Mouse (Mus musculus): ENCODE data around the gene Fam155a. TPM values are rescaled to one million over a fixed set of nuclear protein-coding genes. Genes with fewer than 3 reads are reported as not detected.

Fam155a gene
- polyA plus RNA-seq, 1 experiment from 2014 or later, result 30.3 TPM

- Histone ChIP-seq H3K9me3 (ENCODE audit: control insufficient read depth, low read length) (no peaks in the 10 kb centered on the region), H3K36me3 (ENCODE audit: control insufficient read depth, insufficient read depth, low read length) (no peaks in the 10 kb centered on the region), H3K27me3 (replicated peaks; ENCODE audit: control insufficient read depth, insufficient read depth, low read length) (no peaks in the 10 kb centered on the region), H3K27ac (ENCODE audit: low read depth, low read length) (no peak overlapping the region), H3K4me2 (ENCODE audit: low read length) (no peak overlapping the region), H3K4me1 (ENCODE audit: control insufficient read depth, insufficient read depth, low read depth, low read length) (no peaks in the 10 kb centered on the region), H3K4me3 (ENCODE audit: low read length) (no peak overlapping the region), H3K9ac (ENCODE audit: low read depth, low read length) (no peak overlapping the region)
- 56% methylated on average over 7 of the region's 7 CpGs for WGBS
- ATAC-seq, result peak; percentile 14; the same call in 1 of the 2 replicates
Observed at GRCm38 (mm10) chr8:9182461-9182860, 588.5 kb downstream of the Fam155a start.

- ATAC-seq, result no peak
- Histone ChIP-seq H3K27me3 (replicated peaks; ENCODE audit: control insufficient read depth, insufficient read depth, low read length) (no peaks in the 10 kb centered on the region), H3K4me2 (ENCODE audit: low read length) (no peak overlapping the region), H3K4me3 (ENCODE audit: low read length) (no peak overlapping the region), H3K4me1 (ENCODE audit: control insufficient read depth, insufficient read depth, low read depth, low read length) (no peaks in the 10 kb centered on the region), H3K9me3 (ENCODE audit: control insufficient read depth, low read length) (no peaks in the 10 kb centered on the region), H3K36me3 (ENCODE audit: control insufficient read depth, insufficient read depth, low read length) (no peaks in the 10 kb centered on the region), H3K27ac (ENCODE audit: low read depth, low read length) (no peak overlapping the region), H3K9ac (ENCODE audit: low read depth, low read length) (no peak overlapping the region)
- 80% methylated on average over 17 of the region's 17 CpGs for WGBS
Observed at GRCm38 (mm10) chr8:9180686-9181315, 590.2 kb downstream of the Fam155a start.

- Histone ChIP-seq H3K36me3 (ENCODE audit: control insufficient read depth, insufficient read depth, low read length) (no peaks in the 10 kb centered on the region), H3K4me3 (ENCODE audit: low read length) (no peak overlapping the region), H3K4me1 (ENCODE audit: control insufficient read depth, insufficient read depth, low read depth, low read length) (0 out of 2 replicates have a peak, but pooled peaks cover 2% of the 10 kb centered on the region), H3K27me3 (replicated peaks; ENCODE audit: control insufficient read depth, insufficient read depth, low read length) (no peaks in the 10 kb centered on the region), H3K27ac (ENCODE audit: low read depth, low read length) (no peak overlapping the region), H3K4me2 (ENCODE audit: low read length) (no peak overlapping the region), H3K9me3 (ENCODE audit: control insufficient read depth, low read length) (no peaks in the 10 kb centered on the region), H3K9ac (ENCODE audit: low read depth, low read length) (no peak overlapping the region)
- WGBS, result 41% methylated on average over 7 of the region's 7 CpGs
- no peak for ATAC-seq
Observed at GRCm38 (mm10) chr8:9176974-9177373, 594.0 kb downstream of the Fam155a start.

- Histone ChIP-seq H3K4me3 (ENCODE audit: low read length) (no peak overlapping the region), H3K27ac (ENCODE audit: low read depth, low read length) (no peak overlapping the region), H3K4me2 (ENCODE audit: low read length) (no peak overlapping the region), H3K9me3 (ENCODE audit: control insufficient read depth, low read length) (no peaks in the 10 kb centered on the region), H3K27me3 (replicated peaks; ENCODE audit: control insufficient read depth, insufficient read depth, low read length) (no peaks in the 10 kb centered on the region), H3K4me1 (ENCODE audit: control insufficient read depth, insufficient read depth, low read depth, low read length) (0 out of 2 replicates have a peak, but pooled peaks cover 2% of the 10 kb centered on the region), H3K9ac (ENCODE audit: low read depth, low read length) (no peak overlapping the region), H3K36me3 (ENCODE audit: control insufficient read depth, insufficient read depth, low read length) (no peaks in the 10 kb centered on the region)
- WGBS, result 20% methylated on average over 9 of the region's 9 CpGs
- ATAC-seq, result peak; percentile 9; the same call in 1 of the 2 replicates
Observed at GRCm38 (mm10) chr8:9174865-9175565, 595.9 kb downstream of the Fam155a start.

GRCm38 (mm10) chr8:9171848-9172247 lies 599.1 kb downstream of the Fam155a start:
- 81% methylated on average over 5 of the region's 5 CpGs for WGBS
- Histone ChIP-seq H3K9me3 (ENCODE audit: control insufficient read depth, low read length) (no peaks in the 10 kb centered on the region), H3K9ac (ENCODE audit: low read depth, low read length) (no peak overlapping the region), H3K27me3 (replicated peaks; ENCODE audit: control insufficient read depth, insufficient read depth, low read length) (no peaks in the 10 kb centered on the region), H3K4me3 (ENCODE audit: low read length) (no peak overlapping the region), H3K4me2 (ENCODE audit: low read length) (no peak overlapping the region), H3K36me3 (ENCODE audit: control insufficient read depth, insufficient read depth, low read length) (no peaks in the 10 kb centered on the region), H3K27ac (ENCODE audit: low read depth, low read length) (no peak overlapping the region), H3K4me1 (ENCODE audit: control insufficient read depth, insufficient read depth, low read depth, low read length) (0 out of 2 replicates have a peak, but pooled peaks cover 2% of the 10 kb centered on the region)
- ATAC-seq, result no peak

GRCm38 (mm10) chr8:9167995-9168394 lies 603.0 kb downstream of the Fam155a start:
- no peak overlapping the region for H3K4me3 ChIP-seq (ENCODE audit: low read length)
- no peak overlapping the region for H3K9ac ChIP-seq (ENCODE audit: low read depth, low read length)
- H3K27ac ChIP-seq (ENCODE audit: low read depth, low read length), result no peak overlapping the region
- H3K4me1 ChIP-seq (ENCODE audit: control insufficient read depth, insufficient read depth, low read depth, low read length), result no peaks in the 10 kb centered on the region
- H3K27me3 ChIP-seq (replicated peaks; ENCODE audit: control insufficient read depth, insufficient read depth, low read length), result no peaks in the 10 kb centered on the region
- H3K9me3 ChIP-seq (ENCODE audit: control insufficient read depth, low read length), result no peaks in the 10 kb centered on the region
- H3K4me2 ChIP-seq (ENCODE audit: low read length), result no peak overlapping the region
- WGBS, result 55% methylated on average over 10 of the region's 10 CpGs
- ATAC-seq, result peak; percentile 37; the same call in 1 of the 2 replicates
- H3K36me3 ChIP-seq (ENCODE audit: control insufficient read depth, insufficient read depth, low read length), result no peaks in the 10 kb centered on the region

- ATAC-seq, result no peak
- Histone ChIP-seq H3K4me3 (ENCODE audit: low read length) (no peak overlapping the region), H3K9ac (ENCODE audit: low read depth, low read length) (no peak overlapping the region), H3K9me3 (ENCODE audit: control insufficient read depth, low read length) (no peaks in the 10 kb centered on the region), H3K27me3 (replicated peaks; ENCODE audit: control insufficient read depth, insufficient read depth, low read length) (no peaks in the 10 kb centered on the region), H3K4me1 (ENCODE audit: control insufficient read depth, insufficient read depth, low read depth, low read length) (peaks cover 13% of the 10 kb centered on the region), H3K27ac (ENCODE audit: low read depth, low read length) (no peak overlapping the region), H3K4me2 (ENCODE audit: low read length) (no peak overlapping the region), H3K36me3 (ENCODE audit: control insufficient read depth, insufficient read depth, low read length) (no peaks in the 10 kb centered on the region)
- WGBS, result 84% methylated on average over 4 of the region's 4 CpGs
Observed at GRCm38 (mm10) chr8:9161606-9162005, 609.4 kb downstream of the Fam155a start.

- ATAC-seq, result peak; percentile 12; the same call in 1 of the 2 replicates
- Histone ChIP-seq H3K4me3 (ENCODE audit: low read length) (no peak overlapping the region), H3K27me3 (replicated peaks; ENCODE audit: control insufficient read depth, insufficient read depth, low read length) (no peaks in the 10 kb centered on the region), H3K9ac (ENCODE audit: low read depth, low read length) (no peak overlapping the region; the same call in 1 of the 2 replicates), H3K4me1 (ENCODE audit: control insufficient read depth, insufficient read depth, low read depth, low read length) (peaks cover 13% of the 10 kb centered on the region), H3K4me2 (ENCODE audit: low read length) (no peak overlapping the region), H3K9me3 (ENCODE audit: control insufficient read depth, low read length) (no peaks in the 10 kb centered on the region), H3K36me3 (ENCODE audit: control insufficient read depth, insufficient read depth, low read length) (no peaks in the 10 kb centered on the region), H3K27ac (ENCODE audit: low read depth, low read length) (no peak overlapping the region; the same call in 1 of the 2 replicates)
- WGBS, result 70% methylated on average over 7 of the region's 7 CpGs
Observed at GRCm38 (mm10) chr8:9159322-9159721, 611.6 kb downstream of the Fam155a start.

- ATAC-seq, result peak; percentile 57
- H3K27me3 ChIP-seq (replicated peaks; ENCODE audit: control insufficient read depth, insufficient read depth, low read length), result no peaks in the 10 kb centered on the region
- H3K9me3 ChIP-seq (ENCODE audit: control insufficient read depth, low read length), result no peaks in the 10 kb centered on the region
- no peaks in the 10 kb centered on the region for H3K36me3 ChIP-seq (ENCODE audit: control insufficient read depth, insufficient read depth, low read length)
- peak overlapping the region; percentile 53 for H3K9ac ChIP-seq (ENCODE audit: low read depth, low read length)
- 43% methylated on average over 13 of the region's 13 CpGs for WGBS
- no peak overlapping the region for H3K4me3 ChIP-seq (ENCODE audit: low read length)
- peaks cover 13% of the 10 kb centered on the region for H3K4me1 ChIP-seq (ENCODE audit: control insufficient read depth, insufficient read depth, low read depth, low read length)
- H3K4me2 ChIP-seq (ENCODE audit: low read length), result peak overlapping the region; percentile 31
- peak overlapping the region; percentile 54 for H3K27ac ChIP-seq (ENCODE audit: low read depth, low read length)
Observed at GRCm38 (mm10) chr8:9158652-9159051, 612.3 kb downstream of the Fam155a start.
